Mouse (Mus musculus): Measurements from ENCODE around the gene Upk3b. TPM values are rescaled to one million over a fixed set of nuclear protein-coding genes. Genes with fewer than 3 reads are reported as not detected.
"Not testable (repeated sequence)": the region's sequence is repeated elsewhere in the genome, so short reads cannot be mapped to it uniquely, and the experiment has no call there.

Upk3b gene
- polyA plus RNA-seq, 1 experiment from 2014 or later, result 1.5 TPM

GRCm38 (mm10) chr5:136041666-136042065 lies 3.4 kb downstream of the Upk3b start:
- Histone ChIP-seq H3K36me3 (no peaks in the 10 kb centered on the region), H3K27ac (no peak overlapping the region), H3K27me3 (ENCODE audit: low read depth, poor library complexity, severe bottlenecking) (no peaks in the 10 kb centered on the region), H3K4me3 (no peak overlapping the region), H3K4me1 (peaks cover 26% of the 10 kb centered on the region), H3K9me3 (replicated peaks) (no peaks in the 10 kb centered on the region)
- DNase-seq (ENCODE audit: low spot score), result no peak
- 96% methylated on average over 8 of the region's 8 CpGs for WGBS

GRCm38 (mm10) chr5:136044865-136045264 lies 6.6 kb downstream of the Upk3b start:
- H3K27ac ChIP-seq, result no peak overlapping the region
- no peaks in the 10 kb centered on the region for H3K36me3 ChIP-seq
- 69% methylated on average over 13 of the region's 13 CpGs for WGBS
- no peaks in the 10 kb centered on the region for H3K9me3 ChIP-seq (replicated peaks)
- no peak overlapping the region for H3K4me3 ChIP-seq
- DNase-seq (ENCODE audit: low spot score), result no peak
- H3K4me1 ChIP-seq, result peaks cover 19% of the 10 kb centered on the region
- H3K27me3 ChIP-seq (ENCODE audit: low read depth, poor library complexity, severe bottlenecking), result no peaks in the 10 kb centered on the region

GRCm38 (mm10) chr5:136045408-136045807 lies 7.1 kb downstream of the Upk3b start:
- Histone ChIP-seq H3K27me3 (ENCODE audit: low read depth, poor library complexity, severe bottlenecking) (no peaks in the 10 kb centered on the region), H3K4me1 (peaks cover 15% of the 10 kb centered on the region; the same call in 1 of the 2 replicates), H3K9me3 (replicated peaks) (no peaks in the 10 kb centered on the region), H3K4me3 (no peak overlapping the region), H3K36me3 (no peaks in the 10 kb centered on the region), H3K27ac (no peak overlapping the region)
- 36% methylated on average over 9 of the region's 9 CpGs for WGBS
- peak; percentile 37 for DNase-seq (ENCODE audit: low spot score)

GRCm38 (mm10) chr5:136045987-136046386 lies 7.7 kb downstream of the Upk3b start:
- Histone ChIP-seq H3K4me3 (no peak overlapping the region), H3K27me3 (ENCODE audit: low read depth, poor library complexity, severe bottlenecking) (no peaks in the 10 kb centered on the region), H3K4me1 (peaks cover 15% of the 10 kb centered on the region; the same call in 1 of the 2 replicates), H3K9me3 (replicated peaks) (no peaks in the 10 kb centered on the region), H3K27ac (0 out of 2 replicates have a peak overlapping the region, but pooled peaks have one; percentile 28), H3K36me3 (no peaks in the 10 kb centered on the region)
- peak; percentile 95 for DNase-seq (ENCODE audit: low spot score)
- WGBS, result 5% methylated on average over 10 of the region's 10 CpGs

- not testable (repeated sequence) for H3K4me3 ChIP-seq; H3K27me3 ChIP-seq (ENCODE audit: low read depth, poor library complexity, severe bottlenecking); H3K27ac ChIP-seq; H3K9me3 ChIP-seq (replicated peaks); H3K36me3 ChIP-seq; DNase-seq (ENCODE audit: low spot score)
- H3K4me1 ChIP-seq, result peaks cover 26% of the 10 kb centered on the region
These were observed 10.2 kb downstream of the Upk3b start for GRCm38 (mm10) chr5:136048541-136048940.

- H3K9me3 ChIP-seq (replicated peaks), result no peaks in the 10 kb centered on the region
- no peak overlapping the region for H3K27ac ChIP-seq
- H3K27me3 ChIP-seq (ENCODE audit: low read depth, poor library complexity, severe bottlenecking), result no peaks in the 10 kb centered on the region
- 66% methylated on average over 6 of the region's 6 CpGs for WGBS
- no peak for DNase-seq (ENCODE audit: low spot score)
- H3K4me1 ChIP-seq, result peaks cover 21% of the 10 kb centered on the region
- H3K4me3 ChIP-seq, result no peak overlapping the region
- H3K36me3 ChIP-seq, result no peaks in the 10 kb centered on the region
These were observed 11.6 kb downstream of the Upk3b start for GRCm38 (mm10) chr5:136049926-136050325.

GRCm38 (mm10) chr5:136051231-136052085 lies 13.2 kb downstream of the Upk3b start:
- no peaks in the 10 kb centered on the region for H3K9me3 ChIP-seq (replicated peaks)
- no peak overlapping the region for H3K4me3 ChIP-seq
- peak overlapping the region; percentile 74 for H3K27ac ChIP-seq
- 20% methylated on average over 10 of the region's 10 CpGs for WGBS
- peak; percentile 49 for DNase-seq (ENCODE audit: low spot score)
- H3K27me3 ChIP-seq (ENCODE audit: low read depth, poor library complexity, severe bottlenecking), result no peaks in the 10 kb centered on the region
- H3K4me1 ChIP-seq, result peaks cover 15% of the 10 kb centered on the region
- no peaks in the 10 kb centered on the region for H3K36me3 ChIP-seq

- Histone ChIP-seq H3K9me3 (replicated peaks) (no peaks in the 10 kb centered on the region), H3K36me3 (no peaks in the 10 kb centered on the region), H3K27me3 (ENCODE audit: low read depth, poor library complexity, severe bottlenecking) (peaks cover 7% of the 10 kb centered on the region; the same call in 1 of the 2 replicates), H3K4me3 (no peak overlapping the region), H3K27ac (no peak overlapping the region), H3K4me1 (peaks cover 15% of the 10 kb centered on the region)
- WGBS, result 80% methylated on average over 8 of the region's 8 CpGs
- no peak for DNase-seq (ENCODE audit: low spot score)
These were observed 14.8 kb downstream of the Upk3b start for GRCm38 (mm10) chr5:136052861-136053655.

- no peak for DNase-seq (ENCODE audit: low spot score)
- H3K4me1 ChIP-seq, result peaks cover 15% of the 10 kb centered on the region
- WGBS, result 93% methylated on average over 11 of the region's 11 CpGs
- H3K4me3 ChIP-seq, result no peak within 1 kb of the TSS
- H3K27ac ChIP-seq, result no peak within 1 kb of the TSS
- H3K36me3 ChIP-seq, result no peaks in the 10 kb centered on the region
- peaks cover 12% of the 10 kb centered on the region; the same call in 1 of the 2 replicates for H3K27me3 ChIP-seq (ENCODE audit: low read depth, poor library complexity, severe bottlenecking)
- no peaks in the 10 kb centered on the region for H3K9me3 ChIP-seq (replicated peaks)
These were observed 16.2 kb downstream of the Upk3b start, which contains the start of gene Upk3bl for GRCm38 (mm10) chr5:136054301-136055077. TSS of gene Upk3bl (plus strand) at chr5:136054492.

GRCm38 (mm10) chr5:136056062-136056461 lies 17.8 kb downstream of the Upk3b start:
- no peak for DNase-seq (ENCODE audit: low spot score)
- H3K36me3 ChIP-seq, result no peaks in the 10 kb centered on the region
- no peaks in the 10 kb centered on the region for H3K9me3 ChIP-seq (replicated peaks)
- H3K4me1 ChIP-seq, result peaks cover 18% of the 10 kb centered on the region
- WGBS, result 44% methylated on average over 4 of the region's 4 CpGs
- no peak overlapping the region for H3K4me3 ChIP-seq
- no peak overlapping the region for H3K27ac ChIP-seq
- peaks cover 28% of the 10 kb centered on the region for H3K27me3 ChIP-seq (ENCODE audit: low read depth, poor library complexity, severe bottlenecking)

GRCm38 (mm10) chr5:136057085-136057484 lies 18.8 kb downstream of the Upk3b start:
- H3K27me3 ChIP-seq (ENCODE audit: low read depth, poor library complexity, severe bottlenecking), result peaks cover 29% of the 10 kb centered on the region
- no peaks in the 10 kb centered on the region for H3K36me3 ChIP-seq
- 25% methylated on average over 8 of the region's 8 CpGs for whole genome bisulfite sequencing
- H3K27ac ChIP-seq, result 0 out of 2 replicates have a peak overlapping the region, but pooled peaks have one; percentile 25
- H3K4me3 ChIP-seq, result no peak overlapping the region
- peaks cover 8% of the 10 kb centered on the region; the same call in 1 of the 2 replicates for H3K4me1 ChIP-seq
- H3K9me3 ChIP-seq (replicated peaks), result no peaks in the 10 kb centered on the region
- no peak for DNase-seq (ENCODE audit: low spot score)

GRCm38 (mm10) chr5:136061567-136061966 lies 23.3 kb downstream of the Upk3b start:
- DNase-seq (ENCODE audit: low spot score), result peak; percentile 92
- no peaks in the 10 kb centered on the region for H3K9me3 ChIP-seq (replicated peaks)
- peaks cover 29% of the 10 kb centered on the region for H3K27me3 ChIP-seq (ENCODE audit: low read depth, poor library complexity, severe bottlenecking)
- H3K4me3 ChIP-seq, result no peak overlapping the region
- H3K4me1 ChIP-seq, result peaks cover 8% of the 10 kb centered on the region; the same call in 1 of the 2 replicates
- no peaks in the 10 kb centered on the region for H3K36me3 ChIP-seq
- WGBS, result 12% methylated on average over 12 of the region's 12 CpGs
- H3K27ac ChIP-seq, result no peak overlapping the region
